Mouse (Mus musculus): ENCODE results near the gene Chga. TPM values are rescaled to one million over a fixed set of nuclear protein-coding genes. Genes with fewer than 3 reads are reported as not detected.
A peak's percentile ranks its signal among the peaks of the same experiment; 100 is the strongest.

Gene Chga
- polyA plus RNA-seq, 1 experiment from 2014 or later = 0.54 TPM

DNA sequence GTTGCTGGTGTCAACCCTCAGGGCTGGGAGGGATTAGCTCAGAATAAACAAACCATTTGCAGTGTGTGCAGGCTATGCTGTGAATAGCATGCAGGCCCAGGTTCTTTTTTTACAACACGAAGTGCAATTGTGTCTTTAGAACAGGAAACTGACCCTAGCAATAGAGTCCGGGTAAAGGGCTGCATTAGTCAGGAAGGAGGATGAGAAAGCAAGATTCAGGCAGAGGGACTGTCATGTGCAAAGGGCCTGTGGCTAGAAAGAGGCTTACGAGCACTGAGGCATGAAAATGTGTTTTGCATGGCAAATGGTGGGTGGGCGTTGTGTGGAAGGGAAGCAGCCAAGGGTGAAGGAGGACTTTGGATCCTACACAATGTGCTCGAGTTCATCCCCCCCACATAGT is 26.8 kb upstream of the Chga start:
- H3K9ac ChIP-seq (ENCODE audit: low read depth, low read length) = no peak overlapping the region
- 70% methylated on average over 5 of the region's 5 CpGs for WGBS
- ATAC-seq (replicated peaks; ENCODE audit: low FRiP score, low read depth) = no peak
- H3K27ac ChIP-seq = no peak overlapping the region
- no peaks in the 10 kb centered on the region for H3K36me3 ChIP-seq (ENCODE audit: insufficient read depth, low read length)
- no peaks in the 10 kb centered on the region for H3K27me3 ChIP-seq (ENCODE audit: insufficient read depth, low read length)
- no peak overlapping the region for H3K4me2 ChIP-seq (ENCODE audit: low read length)
- no peak for TF ChIP-seq CTCF (IDR thresholded peaks at IDR 0.05; ENCODE audit: low read depth)
- no peak overlapping the region for H3K4me3 ChIP-seq (replicated peaks; ENCODE audit: low read depth, low read length)
- H3K9me3 ChIP-seq (replicated peaks; ENCODE audit: low read length) = no peaks in the 10 kb centered on the region
- H3K4me1 ChIP-seq (replicated peaks; ENCODE audit: insufficient read depth, low read length) = no peaks in the 10 kb centered on the region
- DNase-seq (ENCODE audit: low spot score) = no peak

DNA sequence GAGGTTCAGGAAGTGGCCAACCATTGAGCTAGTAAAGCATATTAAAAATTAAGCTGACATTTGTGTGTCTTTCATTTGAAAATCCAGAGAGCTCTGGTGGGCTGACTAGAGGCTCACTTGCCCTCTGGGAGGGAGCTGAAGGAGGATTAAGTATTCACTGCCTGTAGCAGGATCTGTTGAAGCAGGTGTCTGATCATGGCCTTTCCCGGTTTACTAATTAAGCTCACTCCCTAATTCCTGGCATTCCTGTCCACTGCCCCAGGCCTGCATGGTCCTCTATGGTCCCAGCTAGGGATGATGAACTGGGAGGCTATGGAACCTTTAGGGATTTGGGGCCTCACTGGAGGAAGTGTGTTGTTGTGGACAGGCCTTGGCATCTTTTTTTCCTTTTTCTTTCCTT is 19.0 kb upstream of the Chga start:
- TF ChIP-seq CTCF (IDR thresholded peaks at IDR 0.05; ENCODE audit: low read depth) = no peak
- peak; percentile 58 for DNase-seq (ENCODE audit: low spot score)
- no peaks in the 10 kb centered on the region for H3K9me3 ChIP-seq (replicated peaks; ENCODE audit: low read length)
- 35% methylated on average over 1 of the region's 1 CpGs for WGBS
- ATAC-seq (replicated peaks; ENCODE audit: low FRiP score, low read depth) = 0 out of 2 replicates have a peak, but pooled peaks have one; percentile 59
- no peaks in the 10 kb centered on the region for H3K27me3 ChIP-seq (ENCODE audit: insufficient read depth, low read length)
- H3K27ac ChIP-seq = peak overlapping the region; percentile 20; the same call in 1 of the 2 replicates
- no peak overlapping the region for H3K9ac ChIP-seq (ENCODE audit: low read depth, low read length)
- no peaks in the 10 kb centered on the region for H3K4me1 ChIP-seq (replicated peaks; ENCODE audit: insufficient read depth, low read length)
- no peak overlapping the region for H3K4me2 ChIP-seq (ENCODE audit: low read length)
- H3K4me3 ChIP-seq (replicated peaks; ENCODE audit: low read depth, low read length) = no peak overlapping the region
- no peaks in the 10 kb centered on the region for H3K36me3 ChIP-seq (ENCODE audit: insufficient read depth, low read length)

DNA sequence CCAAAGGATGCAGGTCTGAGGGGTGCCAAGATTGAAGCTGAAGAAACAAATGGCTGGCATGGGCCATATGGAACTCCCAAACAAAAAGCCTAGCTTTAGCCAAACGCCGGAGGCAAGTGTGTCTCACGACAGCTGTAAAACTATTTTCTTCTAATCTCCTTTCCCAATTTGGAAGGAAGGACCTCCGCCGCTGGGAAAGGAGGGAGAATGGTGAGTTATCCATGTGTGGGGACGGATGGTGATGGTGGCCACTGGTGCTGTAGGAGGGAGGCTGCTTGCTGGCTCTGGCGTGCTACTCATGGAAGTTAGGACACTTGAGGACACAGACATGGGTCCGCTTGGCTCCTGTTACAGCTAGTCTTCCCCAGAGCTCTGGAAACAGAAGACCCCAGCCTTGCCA is 14.5 kb upstream of the Chga start:
- ATAC-seq (replicated peaks; ENCODE audit: low FRiP score, low read depth) = no peak
- 19% methylated on average over 8 of the region's 8 CpGs for WGBS
- no peaks in the 10 kb centered on the region for H3K4me1 ChIP-seq (replicated peaks; ENCODE audit: insufficient read depth, low read length)
- TF ChIP-seq CTCF (IDR thresholded peaks at IDR 0.05; ENCODE audit: low read depth) = no peak
- no peak for DNase-seq (ENCODE audit: low spot score)
- H3K9me3 ChIP-seq (replicated peaks; ENCODE audit: low read length) = no peaks in the 10 kb centered on the region
- no peaks in the 10 kb centered on the region for H3K36me3 ChIP-seq (ENCODE audit: insufficient read depth, low read length)
- H3K27ac ChIP-seq = no peak overlapping the region
- no peak overlapping the region for H3K4me3 ChIP-seq (replicated peaks; ENCODE audit: low read depth, low read length)
- H3K27me3 ChIP-seq (ENCODE audit: insufficient read depth, low read length) = no peaks in the 10 kb centered on the region
- H3K9ac ChIP-seq (ENCODE audit: low read depth, low read length) = no peak overlapping the region
- no peak overlapping the region for H3K4me2 ChIP-seq (ENCODE audit: low read length)

- TF ChIP-seq CTCF (IDR thresholded peaks at IDR 0.05; ENCODE audit: low read depth) = no peak
- DNase-seq (ENCODE audit: low spot score) = no peak
- H3K4me1 ChIP-seq (replicated peaks; ENCODE audit: insufficient read depth, low read length) = no peaks in the 10 kb centered on the region
- 92% methylated on average over 7 of the region's 7 CpGs for WGBS
- H3K27me3 ChIP-seq (ENCODE audit: insufficient read depth, low read length) = no peaks in the 10 kb centered on the region
- H3K36me3 ChIP-seq (ENCODE audit: insufficient read depth, low read length) = no peaks in the 10 kb centered on the region
- H3K4me3 ChIP-seq (replicated peaks; ENCODE audit: low read depth, low read length) = no peak overlapping the region
- no peak overlapping the region for H3K4me2 ChIP-seq (ENCODE audit: low read length)
- H3K9ac ChIP-seq (ENCODE audit: low read depth, low read length) = no peak overlapping the region
- no peak overlapping the region for H3K27ac ChIP-seq
- no peaks in the 10 kb centered on the region for H3K9me3 ChIP-seq (replicated peaks; ENCODE audit: low read length)
- ATAC-seq (replicated peaks; ENCODE audit: low FRiP score, low read depth) = no peak
Observed at GRCm38 (mm10) chr12:102541168-102541567, 13.6 kb upstream of the Chga start.

- ATAC-seq (replicated peaks; ENCODE audit: low FRiP score, low read depth) (no peak), DNase-seq (ENCODE audit: low spot score) (no peak)
- no peak for TF ChIP-seq CTCF (IDR thresholded peaks at IDR 0.05; ENCODE audit: low read depth)
- no peaks in the 10 kb centered on the region for H3K27me3 ChIP-seq (ENCODE audit: insufficient read depth, low read length)
- H3K4me1 ChIP-seq (replicated peaks; ENCODE audit: insufficient read depth, low read length) = no peaks in the 10 kb centered on the region
- WGBS = 69% methylated on average over 6 of the region's 6 CpGs
- H3K27ac ChIP-seq = no peak overlapping the region
- no peaks in the 10 kb centered on the region for H3K9me3 ChIP-seq (replicated peaks; ENCODE audit: low read length)
- H3K9ac ChIP-seq (ENCODE audit: low read depth, low read length) = no peak overlapping the region
- H3K4me2 ChIP-seq (ENCODE audit: low read length) = no peak overlapping the region
- H3K36me3 ChIP-seq (ENCODE audit: insufficient read depth, low read length) = no peaks in the 10 kb centered on the region
- no peak overlapping the region for H3K4me3 ChIP-seq (replicated peaks; ENCODE audit: low read depth, low read length)
Observed at GRCm38 (mm10) chr12:102545122-102545521, 9.6 kb upstream of the Chga start.

DNA sequence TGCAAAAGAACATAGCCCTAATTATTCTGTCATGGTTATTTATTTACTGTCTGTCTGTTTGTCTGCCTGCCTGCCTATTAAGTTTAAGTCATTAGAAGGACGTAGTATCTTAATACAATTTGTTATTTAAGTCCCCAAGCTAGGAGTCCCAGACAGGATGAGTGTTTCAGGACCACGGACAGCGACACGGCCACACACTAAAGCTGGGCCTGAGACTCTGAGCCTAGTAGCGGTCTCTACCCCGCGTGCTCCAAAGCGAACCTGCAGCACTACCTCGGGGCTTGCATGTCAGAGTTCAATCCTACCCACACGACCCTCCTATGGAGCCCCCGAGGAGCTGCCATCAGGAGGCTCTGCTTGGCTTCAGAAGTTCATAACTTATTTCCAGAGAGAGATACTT is 4.2 kb upstream of the Chga start:
- Histone ChIP-seq H3K4me3 (replicated peaks; ENCODE audit: low read depth, low read length) (no peak overlapping the region), H3K36me3 (ENCODE audit: insufficient read depth, low read length) (no peaks in the 10 kb centered on the region), H3K27me3 (ENCODE audit: insufficient read depth, low read length) (peaks cover 12% of the 10 kb centered on the region), H3K9ac (ENCODE audit: low read depth, low read length) (no peak overlapping the region), H3K4me2 (ENCODE audit: low read length) (no peak overlapping the region), H3K4me1 (replicated peaks; ENCODE audit: insufficient read depth, low read length) (no peaks in the 10 kb centered on the region), H3K27ac (no peak overlapping the region), H3K9me3 (replicated peaks; ENCODE audit: low read length) (no peaks in the 10 kb centered on the region)
- TF ChIP-seq CTCF (IDR thresholded peaks at IDR 0.05; ENCODE audit: low read depth) = no peak
- DNase-seq (ENCODE audit: low spot score) = peak; percentile 92
- WGBS = 1% methylated on average over 11 of the region's 11 CpGs
- no peak for ATAC-seq (replicated peaks; ENCODE audit: low FRiP score, low read depth)

DNA sequence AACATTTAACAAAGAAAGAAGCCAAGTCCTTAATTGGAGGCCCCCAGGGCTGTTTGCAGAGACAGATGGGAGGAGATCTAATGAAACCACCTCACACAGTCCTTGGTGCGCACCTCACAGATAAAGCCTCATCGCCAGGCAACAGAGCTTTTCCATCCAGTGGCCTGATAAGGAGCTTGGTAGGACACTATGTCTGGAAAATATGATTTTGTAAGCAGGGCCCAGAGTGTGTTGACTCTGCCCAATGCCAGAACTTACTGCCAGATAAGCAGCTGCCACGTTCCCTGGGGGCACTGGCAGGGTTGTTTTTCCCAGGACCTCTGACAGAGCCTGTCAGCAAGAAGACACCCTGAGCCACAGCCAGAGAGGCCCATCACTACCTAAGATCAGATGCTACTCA is 3.6 kb upstream of the Chga start:
- no peak for DNase-seq (ENCODE audit: low spot score)
- peaks cover 12% of the 10 kb centered on the region for H3K27me3 ChIP-seq (ENCODE audit: insufficient read depth, low read length)
- no peak overlapping the region for H3K4me2 ChIP-seq (ENCODE audit: low read length)
- WGBS = 87% methylated on average over 3 of the region's 3 CpGs
- no peaks in the 10 kb centered on the region for H3K36me3 ChIP-seq (ENCODE audit: insufficient read depth, low read length)
- H3K4me1 ChIP-seq (replicated peaks; ENCODE audit: insufficient read depth, low read length) = no peaks in the 10 kb centered on the region
- H3K9me3 ChIP-seq (replicated peaks; ENCODE audit: low read length) = no peaks in the 10 kb centered on the region
- no peak for TF ChIP-seq CTCF (IDR thresholded peaks at IDR 0.05; ENCODE audit: low read depth)
- ATAC-seq (replicated peaks; ENCODE audit: low FRiP score, low read depth) = no peak
- H3K9ac ChIP-seq (ENCODE audit: low read depth, low read length) = no peak overlapping the region
- H3K4me3 ChIP-seq (replicated peaks; ENCODE audit: low read depth, low read length) = no peak overlapping the region
- no peak overlapping the region for H3K27ac ChIP-seq
